Mouse (Mus musculus) MEL (cell line): ENCODE measurements around the gene Itih4.

Experiments
- CHD2 ChIP-seq: IDR thresholded peaks from 2 replicates; pipeline ENCODE4 v1.6.1; 2011; ENCODE audit warnings: low read length, improper control_type of control experiment
- CTCF ChIP-seq, 3 experiments: IDR thresholded peaks in 2 of 3; conservative IDR thresholded peaks in 1 of 3; 2 replicates each; pipeline ENCODE4 v1.5.1; 2011 to 2012; ENCODE audit warnings: low read length in 3 of 3, low read depth in 2 of 3, mild to moderate bottlenecking in 2 of 3, improper control_type of control experiment in 1 of 3, inconsistent platforms in 1 of 3, mixed read lengths in 1 of 3, moderate library complexity in 1 of 3; ENCODE audit not compliant: control insufficient read depth in 1 of 3, insufficient read depth in 1 of 3, poor library complexity in 1 of 3, severe bottlenecking in 1 of 3
- EP300 ChIP-seq, 2 experiments: IDR thresholded peaks; 2 replicates each; pipeline ENCODE4 v1.6.1; 2011; ENCODE audit warnings: improper control_type of control experiment in 2 of 2, low read length in 2 of 2, low read depth in 1 of 2, mild to moderate bottlenecking in 1 of 2
- JUND ChIP-seq: IDR thresholded peaks from 2 replicates; pipeline ENCODE4 v1.6.1; 2011; ENCODE audit warnings: low read depth, mild to moderate bottlenecking, improper control_type of control experiment, low read length
- KAT2A ChIP-seq: conservative IDR thresholded peaks from 2 replicates; pipeline ENCODE4 v1.6.1; 2012; ENCODE audit warnings: low read depth, low read length, improper control_type of control experiment, inconsistent platforms
- MAX ChIP-seq: IDR thresholded peaks from 2 replicates; pipeline ENCODE4 v1.6.1; 2011; ENCODE audit warnings: low read length, improper control_type of control experiment
- MXI1 ChIP-seq: IDR thresholded peaks from 2 replicates; pipeline ENCODE4 v1.6.1; 2011; ENCODE audit warnings: mild to moderate bottlenecking, low read depth, low read length, improper control_type of control experiment
- POLR2A ChIP-seq, 2 experiments: IDR thresholded peaks; 2 replicates each; pipeline ENCODE4 v1.6.1; 2011 to 2012; ENCODE audit warnings: low read length in 2 of 2, mild to moderate bottlenecking in 2 of 2, control low read depth in 1 of 2, improper control_type of control experiment in 1 of 2, low read depth in 1 of 2, moderate library complexity in 1 of 2; ENCODE audit not compliant: control insufficient read depth in 1 of 2, insufficient read depth in 1 of 2, poor library complexity in 1 of 2
- POLR2AphosphoS5 ChIP-seq: IDR thresholded peaks from 2 replicates; pipeline ENCODE4 v1.6.1; 2012; ENCODE audit warnings: low read depth, borderline replicate concordance, mild to moderate bottlenecking, inconsistent platforms, low read length, moderate library complexity, mixed read lengths
- TAL1 ChIP-seq: IDR thresholded peaks from 2 replicates; pipeline ENCODE4 v1.6.1; 2012; ENCODE audit warnings: mild to moderate bottlenecking, inconsistent platforms, low read length, moderate library complexity, mixed read lengths
- USF1 ChIP-seq: IDR thresholded peaks from 2 replicates; pipeline ENCODE4 v1.6.1; 2014; ENCODE audit warnings: low read depth, mild to moderate bottlenecking, inconsistent platforms, low read length, improper control_type of control experiment, moderate library complexity
- USF2 ChIP-seq, 2 experiments: IDR thresholded peaks; 2 replicates each; pipeline ENCODE4 v1.6.1; 2011 to 2012; ENCODE audit warnings: improper control_type of control experiment in 2 of 2, low read length in 2 of 2, borderline replicate concordance in 1 of 2, inconsistent platforms in 1 of 2, low read depth in 1 of 2, mild to moderate bottlenecking in 1 of 2; ENCODE audit not compliant: insufficient read depth in 1 of 2

GRCm38 (mm10) chr14:30850504-30850903, 35.8 kb upstream of the Itih4 start:
- no peak for TF ChIP-seq POLR2A (IDR thresholded peaks at IDR 0.05; ENCODE audit: control insufficient read depth in 1 of 2, insufficient read depth in 1 of 2, low read depth in 1 of 2, low read length in 2 of 2, poor library complexity in 1 of 2)
- TF ChIP-seq MAX, result no peak
- TF ChIP-seq CTCF (IDR thresholded peaks at IDR 0.05 in 2 of 3, conservative IDR thresholded peaks at IDR 0.05 in 1 of 3; ENCODE audit: control insufficient read depth in 1 of 3, insufficient read depth in 1 of 3, low read depth in 2 of 3, low read length in 3 of 3, poor library complexity in 1 of 3, severe bottlenecking in 1 of 3), result no peak
- TF ChIP-seq MXI1, result no peak
- TF ChIP-seq USF1, result no peak
- TF ChIP-seq CHD2, result no peak
- TF ChIP-seq TAL1, result no peak
- TF ChIP-seq USF2 (IDR thresholded peaks at IDR 0.05; ENCODE audit: borderline replicate concordance in 1 of 2, insufficient read depth in 1 of 2, low read depth in 1 of 2, low read length in 2 of 2), result no peak
- no peak for TF ChIP-seq JUND
- TF ChIP-seq KAT2A, result no peak
- no peak for TF ChIP-seq EP300 (IDR thresholded peaks at IDR 0.05; ENCODE audit: low read depth in 1 of 2, low read length in 2 of 2)
- TF ChIP-seq POLR2AphosphoS5, result no peak
